Mouse (Mus musculus) thymus, adult 2 months (tissue): ENCODE data around the gene Tmem121.
"Not testable (repeated sequence)": the region's sequence is repeated elsewhere in the genome, so short reads cannot be mapped to it uniquely, and the experiment has no call there.

Experiments
- CTCF ChIP-seq: fragments of 200-500 bp; IDR thresholded peaks from 2 replicates; pipeline ENCODE4 v1.5.1; 2012; ENCODE audit warnings: mild to moderate bottlenecking, control low read depth, low read length, moderate library complexity, borderline replicate concordance; ENCODE audit not compliant: control insufficient read depth, poor library complexity, insufficient read depth; ENCODE audit errors: extremely low read depth
- POLR2A ChIP-seq: fragments of 200-500 bp; IDR thresholded peaks from 2 replicates; pipeline ENCODE4 v1.6.1; 2012; ENCODE audit warnings: mild to moderate bottlenecking, low read length, control low read depth, moderate library complexity; ENCODE audit not compliant: control insufficient read depth, poor library complexity, insufficient read depth; ENCODE audit errors: extremely low read depth

GRCm38 (mm10) chr12:113232264-113232750, 46.6 kb downstream of the Tmem121 start:
- not testable (repeated sequence) for TF ChIP-seq POLR2A, CTCF
